Mouse (Mus musculus) embryonic fibroblast, embryonic 13.5 days (primary cell): ENCODE data around the gene Pak6.

Source experiments
- CTCF ChIP-seq: IDR thresholded peaks from 2 replicates; pipeline ENCODE4 v1.5.1; 2011; ENCODE audit warnings: mild to moderate bottlenecking, control low read depth, low read length, moderate library complexity, borderline replicate concordance; ENCODE audit not compliant: insufficient read depth
- POLR2A ChIP-seq: IDR thresholded peaks from 2 replicates; pipeline ENCODE4 v1.6.1; 2011; ENCODE audit warnings: low read depth, mild to moderate bottlenecking, control low read depth, low read length, moderate library complexity

DNA sequence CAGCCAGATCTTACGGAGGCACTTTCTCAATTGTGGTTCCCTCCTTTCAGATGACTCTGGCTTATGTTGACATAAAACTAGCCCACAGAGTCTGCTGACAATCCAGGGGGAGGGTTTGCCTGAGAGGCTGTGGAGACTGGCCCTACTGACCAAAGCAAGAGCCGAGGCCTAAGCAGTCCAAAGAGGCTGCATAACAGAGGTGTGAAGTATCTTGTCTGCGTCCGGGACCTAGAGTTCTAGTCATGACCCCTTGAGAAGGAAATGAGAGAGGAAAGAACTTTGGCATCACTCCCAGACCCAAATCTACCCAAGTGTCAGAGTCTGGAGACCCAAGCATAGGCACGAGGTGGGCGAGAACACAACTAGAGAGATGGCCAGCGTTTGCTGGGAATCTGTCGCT lies 23.6 kb downstream of the Pak6 start:
- TF ChIP-seq CTCF (no peak), POLR2A (no peak)
